Mouse (Mus musculus): ENCODE measurements around the gene Cacna2d2. TPM values are rescaled to one million over a fixed set of nuclear protein-coding genes. Genes with fewer than 3 reads are reported as not detected.

The Cacna2d2 gene
- polyA plus RNA-seq, 1 experiment from 2014 or later, result 4.2 TPM

DNA sequence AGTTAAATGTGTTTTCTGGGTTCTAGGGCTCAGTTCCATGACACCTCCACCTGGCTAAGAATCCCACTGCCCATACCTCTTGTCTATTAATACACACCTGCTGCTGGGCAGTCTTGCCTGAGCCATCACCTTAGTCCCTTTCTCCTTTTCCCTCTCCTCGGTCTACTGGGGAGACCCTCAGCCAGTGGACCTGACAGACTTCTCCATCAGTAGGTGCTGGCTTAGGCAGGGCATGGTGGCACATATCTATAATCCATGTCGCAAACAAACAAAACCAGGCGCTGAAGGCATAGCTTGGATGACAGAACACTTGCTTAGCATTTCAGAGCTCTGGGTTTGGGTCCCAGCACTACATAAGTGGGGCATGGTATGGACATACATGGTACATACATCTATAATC, 139.3 kb downstream of the Cacna2d2 start:
- Histone ChIP-seq H3K4me2 (replicated peaks) (no peak overlapping the region), H3K9me3 (no peaks in the 10 kb centered on the region), H3K36me3 (peaks cover 32% of the 10 kb centered on the region), H3K4me1 (peaks cover 53% of the 10 kb centered on the region), H3K27ac (replicated peaks) (no peak overlapping the region), H3K9ac (replicated peaks) (no peak overlapping the region), H3K4me3 (no peak overlapping the region), H3K27me3 (no peaks in the 10 kb centered on the region)
- no peak for ATAC-seq (replicated peaks)
- WGBS, result 94% methylated on average over 3 of the region's 3 CpGs

DNA sequence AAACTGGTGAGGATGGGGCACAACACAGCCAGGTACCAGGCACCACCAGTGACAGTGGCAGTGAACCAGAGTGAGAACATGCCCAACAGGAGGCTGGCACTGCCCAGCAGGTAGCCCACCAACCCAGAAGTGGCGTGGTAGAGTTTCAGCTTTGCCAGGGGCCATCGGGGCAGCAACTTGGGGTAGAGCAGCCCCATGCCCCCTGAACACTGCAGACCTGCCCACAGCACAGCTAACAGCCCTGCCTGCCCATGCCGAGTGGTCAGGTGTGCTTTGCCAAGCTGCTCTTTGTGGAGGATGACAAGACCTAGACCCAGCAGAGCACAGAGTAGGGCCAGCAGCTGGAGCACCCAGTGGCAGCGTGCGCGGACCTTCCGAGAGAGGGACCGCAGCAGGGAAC, 140.5 kb downstream of the Cacna2d2 start:
- H3K27ac ChIP-seq (replicated peaks), result no peak overlapping the region
- H3K4me2 ChIP-seq (replicated peaks), result no peak overlapping the region
- no peak overlapping the region for H3K4me3 ChIP-seq
- H3K4me1 ChIP-seq, result peaks cover 50% of the 10 kb centered on the region
- no peaks in the 10 kb centered on the region for H3K27me3 ChIP-seq
- ATAC-seq (replicated peaks), result no peak
- 93% methylated on average over 8 of the region's 8 CpGs for WGBS
- peaks cover 44% of the 10 kb centered on the region for H3K36me3 ChIP-seq
- H3K9ac ChIP-seq (replicated peaks), result no peak overlapping the region
- H3K9me3 ChIP-seq, result no peaks in the 10 kb centered on the region

DNA sequence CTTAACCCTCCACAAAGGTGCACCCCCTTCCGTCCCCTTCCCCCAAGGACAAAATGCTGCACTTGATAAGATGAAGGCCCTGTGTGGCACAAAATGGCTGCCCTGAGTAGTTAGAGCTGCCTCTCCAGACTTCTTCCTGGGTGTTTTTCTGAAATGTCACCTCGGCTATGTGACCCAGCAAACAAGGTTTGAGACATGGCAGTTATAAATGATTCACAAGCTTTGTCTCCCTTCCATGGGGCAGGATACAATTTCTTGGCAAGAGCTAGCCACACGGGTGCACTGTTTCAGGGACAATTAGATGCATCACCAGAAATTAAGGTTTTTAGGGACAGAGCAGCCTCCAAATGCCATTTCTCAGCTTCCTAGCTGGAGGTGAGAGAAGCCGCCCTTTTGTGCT, 141.0 kb downstream of the Cacna2d2 start:
- Histone ChIP-seq H3K9me3 (no peaks in the 10 kb centered on the region), H3K27me3 (no peaks in the 10 kb centered on the region), H3K9ac (replicated peaks) (no peak overlapping the region; the same call in 1 of the 2 replicates), H3K4me3 (0 out of 2 replicates have a peak overlapping the region, but pooled peaks have one; percentile 89), H3K27ac (replicated peaks) (no peak overlapping the region), H3K36me3 (peaks cover 46% of the 10 kb centered on the region), H3K4me1 (peaks cover 48% of the 10 kb centered on the region), H3K4me2 (replicated peaks) (peak overlapping the region; percentile 77; the same call in 1 of the 2 replicates)
- no peak for ATAC-seq (replicated peaks)
- WGBS, result 79% methylated on average over 4 of the region's 4 CpGs

DNA sequence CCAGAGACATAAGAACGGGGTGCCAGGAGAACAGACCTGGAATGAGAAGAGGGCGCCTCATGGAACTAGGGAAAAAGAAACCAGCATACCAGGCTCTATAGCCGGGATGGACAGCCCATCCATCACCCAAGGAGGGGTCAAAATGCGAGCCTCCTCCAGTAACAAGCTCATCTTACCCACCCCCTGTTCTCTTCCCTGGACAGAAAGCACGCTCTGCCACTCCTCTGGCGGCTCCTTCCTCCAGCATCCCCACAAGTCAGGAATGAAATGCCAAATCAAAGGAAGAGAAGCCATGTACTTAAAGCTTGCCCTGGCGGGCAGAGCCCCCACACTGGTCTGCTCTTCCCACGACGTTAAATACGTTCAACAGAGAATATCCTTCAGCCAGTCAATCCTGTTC, 141.6 kb downstream of the Cacna2d2 start:
- 35% methylated on average over 10 of the region's 10 CpGs for WGBS
- peak overlapping the region; percentile 65 for H3K9ac ChIP-seq (replicated peaks)
- H3K36me3 ChIP-seq, result peaks cover 46% of the 10 kb centered on the region
- H3K27me3 ChIP-seq, result no peaks in the 10 kb centered on the region
- no peaks in the 10 kb centered on the region for H3K9me3 ChIP-seq
- H3K4me2 ChIP-seq (replicated peaks), result peak overlapping the region; percentile 77
- H3K27ac ChIP-seq (replicated peaks), result no peak overlapping the region; the same call in 1 of the 2 replicates
- H3K4me1 ChIP-seq, result peaks cover 46% of the 10 kb centered on the region
- ATAC-seq (replicated peaks), result no peak
- H3K4me3 ChIP-seq, result peak overlapping the region; percentile 89

DNA sequence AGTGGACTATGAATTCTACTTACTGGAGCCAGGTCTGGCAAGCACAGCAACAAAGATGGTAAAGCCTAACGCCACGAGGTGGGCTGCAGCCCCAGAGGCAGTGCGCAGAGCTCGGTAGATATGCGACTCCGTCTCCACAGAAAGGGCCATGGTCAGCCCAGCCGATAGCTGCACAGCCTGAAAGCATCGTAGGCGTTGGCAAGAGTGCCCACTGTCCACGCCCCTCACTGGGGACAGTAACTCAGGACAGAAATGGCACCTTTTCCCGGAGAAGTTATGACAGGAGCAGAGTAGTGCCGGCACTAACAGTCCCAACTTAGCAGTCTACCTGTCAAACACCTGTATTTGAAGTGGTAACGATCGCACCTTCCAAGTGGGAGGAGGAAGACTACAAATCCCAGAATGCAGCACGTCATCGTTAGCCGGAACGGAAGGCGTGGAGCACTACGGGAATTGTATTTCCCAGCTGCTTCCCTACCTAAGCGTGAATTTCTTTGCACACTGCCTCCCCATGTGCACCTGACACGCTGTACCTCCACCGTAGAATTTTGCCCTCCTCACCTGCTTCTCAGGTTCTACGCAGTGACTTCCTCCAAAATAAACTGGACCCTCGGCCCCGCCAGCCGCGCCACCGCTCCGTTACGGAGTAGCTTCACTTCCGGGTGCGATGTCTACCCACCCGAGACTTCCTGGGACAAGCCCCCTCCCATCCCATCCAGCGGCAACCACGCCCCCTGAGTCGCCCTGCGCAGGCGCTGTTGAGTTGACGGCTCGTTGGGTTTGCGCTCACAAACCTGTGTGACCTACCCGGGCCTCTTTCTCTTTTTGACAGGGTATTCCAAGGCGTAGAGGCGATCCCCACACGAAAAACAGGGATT, 142.3 kb downstream of the Cacna2d2 start, which contains the start of the genes Cyb561d2 and Nprl2:
Gene Cyb561d2, minus strand, starts transcription at position 720 of the 878 bp plus-strand sequence.
Gene Nprl2, plus strand, starts transcription at position 753 of the 878 bp plus-strand sequence.
- Histone ChIP-seq H3K9me3 (no peaks in the 10 kb centered on the region), H3K27me3 (no peaks in the 10 kb centered on the region), H3K27ac (replicated peaks) (peak within 1 kb of the TSS; percentile 66), H3K36me3 (peaks cover 46% of the 10 kb centered on the region), H3K4me3 (peak within 1 kb of the TSS; percentile 89), H3K4me1 (peaks cover 46% of the 10 kb centered on the region), H3K9ac (replicated peaks) (peak within 1 kb of the TSS; percentile 65), H3K4me2 (replicated peaks) (peak within 1 kb of the TSS; percentile 77)
- peak; percentile 89 for ATAC-seq (replicated peaks)
- under 1% methylated on average over 46 of the region's 46 CpGs for WGBS

DNA sequence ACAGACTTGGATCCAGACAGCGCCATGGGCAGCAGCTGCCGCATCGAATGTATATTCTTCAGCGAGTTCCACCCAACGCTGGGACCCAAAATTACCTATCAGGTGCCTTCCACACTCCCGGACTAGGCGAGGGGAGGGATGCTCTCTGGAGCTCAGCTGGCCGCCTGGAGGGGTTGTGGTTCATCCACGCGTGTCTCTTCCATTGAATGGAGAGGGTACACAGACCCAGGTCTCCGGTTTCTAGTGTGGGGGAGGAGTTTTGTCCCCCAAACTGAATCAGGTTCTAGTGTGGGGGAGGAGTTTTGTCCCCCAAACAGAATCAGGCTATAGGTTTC, 142.9 kb downstream of the Cacna2d2 start:
- peak; percentile 11; the same call in 1 of the 2 replicates for ATAC-seq (replicated peaks)
- peak overlapping the region; percentile 65 for H3K9ac ChIP-seq (replicated peaks)
- no peaks in the 10 kb centered on the region for H3K27me3 ChIP-seq
- H3K4me3 ChIP-seq, result peak overlapping the region; percentile 89
- WGBS, result under 1% methylated on average over 11 of the region's 11 CpGs
- H3K4me2 ChIP-seq (replicated peaks), result peak overlapping the region; percentile 77
- H3K36me3 ChIP-seq, result peaks cover 46% of the 10 kb centered on the region
- no peaks in the 10 kb centered on the region for H3K9me3 ChIP-seq
- H3K4me1 ChIP-seq, result peaks cover 46% of the 10 kb centered on the region
- H3K27ac ChIP-seq (replicated peaks), result peak overlapping the region; percentile 66

DNA sequence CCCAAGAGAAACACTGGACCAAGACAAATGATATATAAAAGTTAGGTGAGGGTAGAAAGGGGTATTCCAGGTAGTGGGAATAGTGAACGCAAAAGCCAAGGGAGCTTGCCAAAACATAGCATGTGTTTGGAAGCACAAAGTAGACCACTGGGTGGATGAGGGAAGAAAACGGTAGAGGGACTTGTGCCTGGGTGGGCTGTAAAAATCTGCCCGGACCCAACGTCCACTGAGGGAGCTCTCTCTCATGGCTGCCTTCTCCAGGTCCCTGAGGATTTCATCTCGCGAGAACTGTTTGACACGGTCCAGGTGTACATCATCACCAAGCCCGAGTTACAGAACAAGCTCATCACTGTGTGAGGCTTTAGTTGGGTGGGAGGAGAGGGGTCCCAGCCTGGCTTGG, 143.3 kb downstream of the Cacna2d2 start:
- Histone ChIP-seq H3K27ac (replicated peaks) (no peak overlapping the region), H3K27me3 (no peaks in the 10 kb centered on the region), H3K4me1 (peaks cover 46% of the 10 kb centered on the region), H3K9me3 (no peaks in the 10 kb centered on the region), H3K9ac (replicated peaks) (peak overlapping the region; percentile 65; the same call in 1 of the 2 replicates), H3K4me3 (peak overlapping the region; percentile 89), H3K36me3 (peaks cover 44% of the 10 kb centered on the region), H3K4me2 (replicated peaks) (peak overlapping the region; percentile 77)
- 46% methylated on average over 8 of the region's 8 CpGs for WGBS
- no peak for ATAC-seq (replicated peaks)

DNA sequence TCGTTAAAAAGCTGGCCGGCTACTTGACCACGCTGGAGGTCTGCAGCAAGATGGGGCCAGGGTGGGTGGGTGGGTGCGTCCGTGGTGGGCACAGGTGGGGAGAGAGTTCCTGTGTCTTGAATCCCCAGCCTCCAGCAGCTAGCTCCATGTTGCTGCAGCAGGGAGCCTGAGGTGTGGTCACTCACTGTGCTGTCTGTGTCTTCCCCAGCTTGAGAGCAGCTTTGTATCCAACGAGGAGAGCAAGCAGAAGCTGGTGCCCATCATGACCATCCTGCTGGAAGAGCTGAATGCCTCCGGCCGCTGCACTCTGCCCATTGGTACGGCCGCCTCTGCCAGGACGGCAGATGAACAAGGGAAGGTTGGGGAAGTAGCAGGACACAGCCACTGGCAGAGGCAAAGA, 143.9 kb downstream of the Cacna2d2 start:
- Histone ChIP-seq H3K4me2 (replicated peaks) (no peak overlapping the region), H3K36me3 (peaks cover 38% of the 10 kb centered on the region), H3K9me3 (no peaks in the 10 kb centered on the region), H3K27me3 (no peaks in the 10 kb centered on the region), H3K4me1 (peaks cover 42% of the 10 kb centered on the region), H3K4me3 (no peak overlapping the region), H3K27ac (replicated peaks) (no peak overlapping the region), H3K9ac (replicated peaks) (no peak overlapping the region)
- WGBS, result 88% methylated on average over 11 of the region's 11 CpGs
- no peak for ATAC-seq (replicated peaks)

DNA sequence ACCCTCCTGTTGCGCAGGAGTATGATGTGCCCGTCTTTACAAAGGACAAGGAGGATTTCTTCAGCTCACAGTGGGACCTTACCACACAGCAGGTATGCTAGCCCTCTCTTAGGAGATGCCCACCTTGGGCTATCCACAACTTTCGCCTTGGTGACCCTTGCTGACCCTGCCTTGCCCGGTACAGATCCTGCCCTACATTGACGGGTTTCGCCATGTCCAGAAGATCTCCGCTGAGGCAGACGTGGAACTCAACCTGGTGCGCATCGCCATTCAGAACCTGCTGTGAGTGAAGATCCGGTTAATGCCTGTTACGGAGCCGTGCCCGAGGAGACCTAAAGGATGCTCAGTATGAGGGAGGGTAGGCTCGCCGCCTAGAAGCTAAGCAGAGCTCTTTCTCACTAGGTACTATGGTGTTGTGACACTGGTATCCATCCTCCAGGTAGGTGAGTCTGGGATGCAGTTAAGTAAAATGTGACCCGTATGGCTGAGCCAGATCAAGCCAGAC, 144.8 kb downstream of the Cacna2d2 start:
- Histone ChIP-seq H3K27me3 (no peaks in the 10 kb centered on the region), H3K4me1 (peaks cover 42% of the 10 kb centered on the region), H3K4me3 (no peak overlapping the region), H3K9ac (replicated peaks) (no peak overlapping the region), H3K27ac (replicated peaks) (no peak overlapping the region), H3K36me3 (peaks cover 28% of the 10 kb centered on the region), H3K9me3 (no peaks in the 10 kb centered on the region), H3K4me2 (replicated peaks) (no peak overlapping the region)
- ATAC-seq (replicated peaks), result no peak
- 92% methylated on average over 17 of the region's 17 CpGs for WGBS

DNA sequence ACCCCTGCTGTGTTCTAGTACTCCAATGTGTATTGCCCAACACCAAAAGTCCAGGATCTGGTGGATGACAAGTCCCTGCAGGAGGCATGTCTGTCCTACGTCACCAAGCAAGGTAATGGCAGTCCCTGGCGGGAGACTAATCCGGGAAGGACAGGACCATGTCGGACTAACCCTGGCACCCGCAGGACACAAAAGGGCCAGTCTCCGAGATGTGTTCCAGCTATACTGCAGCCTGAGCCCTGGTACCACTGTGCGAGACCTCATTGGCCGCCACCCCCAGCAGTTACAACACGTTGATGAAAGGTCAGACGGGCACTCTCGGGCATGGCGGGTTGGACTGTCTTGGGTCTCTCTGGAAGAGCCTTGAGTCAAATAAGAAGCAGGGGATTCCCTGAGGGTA, 145.3 kb downstream of the Cacna2d2 start:
- no peak overlapping the region for H3K27ac ChIP-seq (replicated peaks)
- H3K4me3 ChIP-seq, result no peak overlapping the region
- H3K36me3 ChIP-seq, result peaks cover 23% of the 10 kb centered on the region
- no peak for ATAC-seq (replicated peaks)
- H3K4me1 ChIP-seq, result peaks cover 42% of the 10 kb centered on the region
- no peaks in the 10 kb centered on the region for H3K9me3 ChIP-seq
- 93% methylated on average over 12 of the region's 12 CpGs for whole genome bisulfite sequencing
- no peak overlapping the region for H3K4me2 ChIP-seq (replicated peaks)
- H3K9ac ChIP-seq (replicated peaks), result no peak overlapping the region
- 0 out of 2 replicates have a peak, but pooled peaks cover 2% of the 10 kb centered on the region for H3K27me3 ChIP-seq

DNA sequence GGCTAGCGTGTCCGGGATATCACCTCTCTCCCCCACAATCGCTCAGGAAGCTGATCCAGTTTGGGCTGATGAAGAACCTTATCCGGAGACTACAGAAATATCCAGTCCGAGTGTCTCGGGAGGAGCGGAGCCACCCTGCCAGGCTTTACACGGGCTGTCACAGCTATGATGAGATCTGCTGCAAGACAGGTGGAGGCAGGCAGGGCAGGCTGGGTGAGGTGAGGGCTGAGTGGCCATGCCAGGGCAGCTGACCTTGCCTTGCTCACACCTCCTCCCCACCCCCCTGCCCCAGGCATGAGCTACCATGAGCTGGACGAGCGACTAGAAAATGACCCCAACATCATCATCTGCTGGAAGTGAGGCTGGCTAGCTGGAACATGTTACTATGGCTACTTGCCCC, 145.8 kb downstream of the Cacna2d2 start:
- H3K9ac ChIP-seq (replicated peaks), result no peak overlapping the region
- H3K27me3 ChIP-seq, result 0 out of 2 replicates have a peak, but pooled peaks cover 5% of the 10 kb centered on the region
- no peak overlapping the region for H3K27ac ChIP-seq (replicated peaks)
- WGBS, result 82% methylated on average over 10 of the region's 10 CpGs
- H3K36me3 ChIP-seq, result peaks cover 19% of the 10 kb centered on the region
- H3K4me2 ChIP-seq (replicated peaks), result no peak overlapping the region
- ATAC-seq (replicated peaks), result no peak
- no peak overlapping the region for H3K4me3 ChIP-seq
- H3K9me3 ChIP-seq, result no peaks in the 10 kb centered on the region
- H3K4me1 ChIP-seq, result peaks cover 42% of the 10 kb centered on the region

DNA sequence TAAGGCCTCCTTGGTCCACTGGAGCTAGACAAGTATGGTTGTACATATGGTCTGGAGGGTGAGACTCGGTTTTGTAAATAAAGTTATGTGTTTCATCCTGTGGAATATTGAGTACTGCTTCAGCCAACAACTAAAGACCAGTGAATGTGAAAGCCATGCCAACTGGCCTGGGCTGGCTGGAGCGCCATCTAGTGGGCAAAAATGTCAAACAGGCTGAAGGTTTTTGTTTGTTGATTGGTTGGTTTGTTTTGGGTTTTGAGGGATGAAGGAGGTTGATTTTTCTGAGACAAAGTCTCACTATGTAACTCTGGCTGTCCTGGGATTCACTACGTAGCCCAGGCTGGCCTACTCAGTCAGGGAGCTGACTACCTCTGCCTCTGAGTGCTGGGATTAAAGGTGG, 146.2 kb downstream of the Cacna2d2 start:
- Histone ChIP-seq H3K36me3 (peaks cover 17% of the 10 kb centered on the region), H3K4me2 (replicated peaks) (no peak overlapping the region), H3K4me3 (no peak overlapping the region), H3K27me3 (peaks cover 9% of the 10 kb centered on the region), H3K9ac (replicated peaks) (no peak overlapping the region), H3K27ac (replicated peaks) (no peak overlapping the region), H3K4me1 (peaks cover 40% of the 10 kb centered on the region), H3K9me3 (no peaks in the 10 kb centered on the region)
- ATAC-seq (replicated peaks), result no peak
- 7% methylated on average over 3 of the region's 3 CpGs for WGBS

Measured in forebrain, embryonic 15.5 days (tissue).